Mouse (Mus musculus): Measurements from ENCODE around the gene Olfr904. TPM values are rescaled to one million over a fixed set of nuclear protein-coding genes. Genes with fewer than 3 reads are reported as not detected.
"Not testable (repeated sequence)": the region's sequence is repeated elsewhere in the genome, so short reads cannot be mapped to it uniquely, and the experiment has no call there.

The Olfr904 gene
- total RNA-seq (2021): not detected

- intact Hi-C loops (cut with DNase I): no loop called here
- no peak for DNase-seq (ENCODE audit: extremely low spot score in 1 of 2, low spot score in 2 of 2)
Measured at GRCm38 (mm10) chr9:38462844-38463243, at the start of gene Olfr904. Gene Olfr904, plus strand, starts transcription at chr9:38463144.

GRCm38 (mm10) chr9:38413502-38413901, 49.4 kb upstream of the Olfr904 start:
- intact Hi-C loops (cut with DNase I): not testable (repeated sequence)

GRCm38 (mm10) chr9:38423801-38424200, 39.1 kb upstream of the Olfr904 start:
- DNase-seq (ENCODE audit: extremely low spot score in 1 of 2, low spot score in 2 of 2): no peak

More at GRCm38 (mm10) chr9:38413502-38413901, 49.4 kb upstream of the Olfr904 start:
- DNase-seq (ENCODE audit: extremely low spot score in 1 of 2, low spot score in 2 of 2): not testable (repeated sequence)

DNA sequence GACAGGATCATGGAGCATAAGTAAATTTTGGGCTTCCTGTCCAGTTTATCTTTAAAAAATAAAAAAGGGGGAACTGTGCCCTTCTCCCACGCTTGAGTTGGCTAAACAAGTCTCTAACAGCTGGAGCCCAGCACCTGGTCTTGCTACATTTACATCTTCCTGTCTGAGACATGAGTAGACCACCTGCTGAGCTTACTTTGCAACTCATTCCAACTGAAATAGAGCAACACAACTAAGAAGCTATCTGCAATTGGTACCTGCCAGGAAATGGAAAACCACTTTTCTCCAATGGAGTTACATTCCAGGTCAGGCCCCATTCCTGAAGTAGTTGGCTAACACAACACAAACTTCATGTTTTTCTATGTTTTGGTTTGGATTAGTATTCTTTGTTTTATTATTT, 35.9 kb upstream of the Olfr904 start:
- intact Hi-C loops (cut with DNase I): no loop called here
- DNase-seq (ENCODE audit: extremely low spot score in 1 of 2, low spot score in 2 of 2): no peak

More at GRCm38 (mm10) chr9:38423801-38424200, 39.1 kb upstream of the Olfr904 start:
- intact Hi-C loops (cut with DNase I): no loop called here

DNA sequence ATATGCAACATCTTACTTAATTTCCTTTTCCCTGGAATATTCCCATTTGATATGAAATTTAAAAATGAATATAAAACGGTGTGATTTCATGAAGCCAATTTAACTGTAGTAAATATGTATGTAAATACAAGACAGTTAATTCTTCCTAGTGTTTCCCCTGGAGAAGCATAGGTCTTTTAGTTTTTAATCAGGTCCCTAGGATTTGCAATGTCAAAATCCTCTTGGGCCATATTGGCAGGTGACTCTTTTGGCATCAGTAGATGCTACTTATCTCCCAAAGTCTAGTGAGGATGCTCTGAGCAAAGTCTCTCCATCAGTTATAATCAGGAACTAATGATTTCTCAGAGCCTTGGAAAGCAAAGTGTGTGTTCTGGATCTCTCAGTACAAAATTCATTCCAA, 33.8 kb upstream of the Olfr904 start, which contains the start of gene Olfr901:
TSS of gene Olfr901 (plus strand) at position 301 of the 400 bp plus-strand sequence.
- intact Hi-C loops (cut with DNase I): no loop called here
- DNase-seq (ENCODE audit: extremely low spot score in 1 of 2, low spot score in 2 of 2): no peak

GRCm38 (mm10) chr9:38447352-38447751, 15.6 kb upstream of the Olfr904 start, which contains the start of gene Olfr902:
Gene Olfr902, plus strand, starts transcription at chr9:38447652.
- intact Hi-C loops (cut with DNase I): no loop called here
- DNase-seq (ENCODE audit: extremely low spot score in 1 of 2, low spot score in 2 of 2): no peak

- intact Hi-C loops (cut with DNase I): no loop called here
- DNase-seq (ENCODE audit: extremely low spot score in 1 of 2, low spot score in 2 of 2): no peak
Measured at GRCm38 (mm10) chr9:38470807-38471206, 7.9 kb downstream of the Olfr904 start, which contains the start of gene Olfr905. Gene Olfr905, plus strand, starts transcription at chr9:38471107.

DNA sequence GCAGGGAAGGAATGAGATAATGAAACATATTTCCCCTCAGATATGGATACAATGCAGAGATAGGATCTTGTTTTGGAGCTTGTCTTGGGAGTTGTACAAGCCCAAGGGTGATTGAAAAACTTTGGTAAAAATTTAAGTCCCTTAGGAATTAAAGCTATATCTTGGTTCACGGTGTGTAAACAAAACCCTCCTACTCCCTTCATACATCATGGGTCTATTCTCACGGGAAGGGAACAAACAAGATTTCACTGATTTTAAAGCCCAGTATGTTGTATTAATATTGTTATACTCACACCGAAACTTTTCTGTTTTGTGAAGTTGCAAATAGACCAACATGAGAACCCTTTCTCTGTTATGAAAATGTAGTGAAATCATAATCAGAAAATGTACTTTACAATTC, 23.8 kb downstream of the Olfr904 start, which contains the start of gene Olfr906:
TSS of gene Olfr906 (plus strand) at position 301 of the 400 bp plus-strand sequence.
- DNase-seq (ENCODE audit: extremely low spot score in 1 of 2, low spot score in 2 of 2): no peak
- intact Hi-C loops (cut with DNase I): no loop called here

DNA sequence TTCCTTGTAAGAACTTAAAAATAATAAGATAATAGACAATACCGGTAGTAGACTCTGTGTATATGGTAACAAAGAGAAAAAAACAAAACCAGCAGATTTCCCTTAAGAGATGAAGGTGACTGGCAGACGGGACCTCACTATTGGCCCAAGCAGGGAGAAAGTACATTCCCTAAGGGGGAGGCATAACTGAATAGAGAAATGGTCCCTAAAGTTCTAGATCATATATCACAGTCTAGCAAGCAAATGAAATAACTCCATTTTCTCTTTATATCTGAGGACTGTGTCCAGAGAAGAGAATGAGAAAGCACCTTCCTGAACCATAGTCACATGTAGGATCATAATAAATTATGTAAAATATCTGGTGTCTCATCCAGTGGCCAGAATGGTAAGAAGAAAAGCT, 32.6 kb downstream of the Olfr904 start, which contains the start of gene Olfr907:
TSS of gene Olfr907 (plus strand) at position 301 of the 400 bp plus-strand sequence.
- intact Hi-C loops (cut with DNase I): no loop called here
- DNase-seq (ENCODE audit: extremely low spot score in 1 of 2, low spot score in 2 of 2): no peak

GRCm38 (mm10) chr9:38512353-38512752, 49.4 kb downstream of the Olfr904 start:
- no peak for DNase-seq (ENCODE audit: extremely low spot score in 1 of 2, low spot score in 2 of 2)
- intact Hi-C loops (cut with DNase I): no loop called here

Other genes with a start within 250 kb of the Olfr904 start
- not detected for gene Olfr894, start 245.1 kb upstream of the Olfr904 start, total RNA-seq (2021)
- gene Olfr143, start 210.4 kb upstream of the Olfr904 start, total RNA-seq (2021): not detected
- gene Olfr895, start 195.3 kb upstream of the Olfr904 start, total RNA-seq (2021): not detected
- not detected for gene Olfr896-ps1, start 172.0 kb upstream of the Olfr904 start, total RNA-seq (2021)
- gene Olfr25, start 134.1 kb upstream of the Olfr904 start, total RNA-seq (2021): not detected
- not detected for gene Olfr898, start 114.7 kb upstream of the Olfr904 start, total RNA-seq (2021)
- not detected for gene Olfr250, start 96.2 kb upstream of the Olfr904 start, total RNA-seq (2021)
- not detected for gene Olfr251, start 86.1 kb upstream of the Olfr904 start, total RNA-seq (2021)
- not detected for gene Olfr147, start 61.4 kb upstream of the Olfr904 start, total RNA-seq (2021)
- gene Olfr901, start 33.7 kb upstream of the Olfr904 start, total RNA-seq (2021): not detected
- gene Olfr902, start 15.5 kb upstream of the Olfr904 start, total RNA-seq (2021): not detected
- not detected for gene Olfr905, start 8.0 kb downstream of the Olfr904 start, total RNA-seq (2021)
- gene Olfr906, start 23.9 kb downstream of the Olfr904 start, total RNA-seq (2021): not detected
- gene Olfr907, start 32.7 kb downstream of the Olfr904 start, total RNA-seq (2021): not detected
- not detected for gene Olfr911-ps1, start 58.4 kb downstream of the Olfr904 start, total RNA-seq (2021)
- gene Olfr910, start 74.7 kb downstream of the Olfr904 start, total RNA-seq (2021): not detected
- not detected for gene Olfr912, start 117.0 kb downstream of the Olfr904 start, total RNA-seq (2021)
- not detected for gene Olfr913, start 129.6 kb downstream of the Olfr904 start, total RNA-seq (2021)
- not detected for gene Olfr914, start 142.0 kb downstream of the Olfr904 start, total RNA-seq (2021)
- not detected for gene Olfr916, start 196.7 kb downstream of the Olfr904 start, total RNA-seq (2021)
- not detected for gene Olfr917, start 202.7 kb downstream of the Olfr904 start, total RNA-seq (2021)
- gene Olfr918, start 211.5 kb downstream of the Olfr904 start, total RNA-seq (2021): not detected
- not detected for gene Olfr919, start 240.5 kb downstream of the Olfr904 start, total RNA-seq (2021)